Mouse (Mus musculus): ENCODE measurements around the gene Cpox. TPM values are rescaled to one million over a fixed set of nuclear protein-coding genes. Genes with fewer than 3 reads are reported as not detected.

Cpox gene
- total RNA-seq, 1 experiment from 2014 or later = 38.5 TPM

DNA sequence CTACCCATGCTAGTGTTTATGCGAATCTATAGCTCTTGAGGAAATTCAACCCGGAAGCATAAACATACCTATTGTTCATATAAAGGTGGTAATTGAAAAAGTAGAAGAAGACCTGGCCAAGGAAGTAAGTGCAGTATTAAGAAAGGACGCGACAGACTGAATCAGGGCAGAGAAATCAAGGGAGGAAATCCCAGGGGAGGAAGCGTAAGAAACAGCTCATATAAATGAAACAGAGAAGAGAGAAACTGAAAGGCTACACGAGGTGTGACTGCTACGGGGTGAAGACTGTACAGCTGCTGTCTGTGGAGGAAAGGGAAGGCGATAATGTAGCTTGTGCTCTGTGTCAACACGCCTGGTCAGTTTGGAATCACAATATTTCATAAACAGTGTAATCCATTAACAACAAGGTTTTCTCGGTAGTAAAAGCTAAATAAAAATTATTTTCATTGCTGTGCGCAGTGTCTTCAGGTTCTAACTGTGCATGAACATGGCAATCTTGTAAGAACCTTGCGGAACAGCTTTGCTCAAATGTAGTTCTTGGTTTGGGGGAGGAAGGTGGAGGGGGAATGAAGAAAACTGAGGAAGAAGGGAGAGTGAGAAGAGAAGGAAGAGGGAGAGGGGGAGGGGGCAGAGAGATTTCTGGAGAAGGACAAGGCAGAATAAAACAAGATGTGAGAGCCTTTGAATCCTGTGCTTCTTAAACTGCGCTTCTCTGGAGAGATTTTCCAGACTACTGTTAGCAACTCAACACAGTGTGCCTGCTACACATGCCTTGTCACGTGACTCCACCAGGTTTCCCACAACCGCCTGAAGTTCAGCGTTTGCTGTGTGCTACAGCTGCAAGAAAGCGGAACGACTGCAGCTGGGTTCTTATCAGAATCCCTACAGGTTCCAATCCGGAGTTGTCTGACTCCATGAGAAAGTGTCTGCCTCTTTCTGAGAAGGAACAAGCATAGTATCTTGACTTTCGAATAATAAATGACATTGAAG is 15.8 kb downstream of the Cpox start:
- peak; percentile 90 to 94 for ATAC-seq (replicated peaks in 1 of 2; ENCODE audit: insufficient read depth in 1 of 2, low FRiP score in 2 of 2, low TSS enrichment in 1 of 2, low read depth in 1 of 2, poor library complexity in 2 of 2, severe bottlenecking in 2 of 2)

DNA sequence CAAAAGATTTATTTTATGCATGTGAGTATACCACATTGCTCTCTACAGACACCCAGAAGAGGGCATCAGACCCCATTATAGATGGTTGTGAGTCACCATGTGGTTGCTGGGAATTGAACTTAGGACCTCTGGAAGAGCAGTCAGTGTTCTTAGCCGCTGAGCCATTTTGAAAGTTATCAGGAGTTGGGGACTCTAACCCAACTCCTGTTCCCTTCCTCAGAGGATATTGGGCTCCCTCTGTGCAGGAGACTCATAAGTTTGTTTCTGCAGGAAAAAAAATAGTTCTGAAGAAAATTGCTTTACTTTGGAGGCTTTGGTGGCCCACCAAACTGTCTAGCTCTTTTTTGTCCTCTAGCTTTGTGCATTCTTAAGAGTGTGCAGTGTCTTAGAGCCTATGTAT is 18.4 kb downstream of the Cpox start:
- no peak for ATAC-seq (replicated peaks in 1 of 2; ENCODE audit: insufficient read depth in 1 of 2, low FRiP score in 2 of 2, low TSS enrichment in 1 of 2, low read depth in 1 of 2, poor library complexity in 2 of 2, severe bottlenecking in 2 of 2)

DNA sequence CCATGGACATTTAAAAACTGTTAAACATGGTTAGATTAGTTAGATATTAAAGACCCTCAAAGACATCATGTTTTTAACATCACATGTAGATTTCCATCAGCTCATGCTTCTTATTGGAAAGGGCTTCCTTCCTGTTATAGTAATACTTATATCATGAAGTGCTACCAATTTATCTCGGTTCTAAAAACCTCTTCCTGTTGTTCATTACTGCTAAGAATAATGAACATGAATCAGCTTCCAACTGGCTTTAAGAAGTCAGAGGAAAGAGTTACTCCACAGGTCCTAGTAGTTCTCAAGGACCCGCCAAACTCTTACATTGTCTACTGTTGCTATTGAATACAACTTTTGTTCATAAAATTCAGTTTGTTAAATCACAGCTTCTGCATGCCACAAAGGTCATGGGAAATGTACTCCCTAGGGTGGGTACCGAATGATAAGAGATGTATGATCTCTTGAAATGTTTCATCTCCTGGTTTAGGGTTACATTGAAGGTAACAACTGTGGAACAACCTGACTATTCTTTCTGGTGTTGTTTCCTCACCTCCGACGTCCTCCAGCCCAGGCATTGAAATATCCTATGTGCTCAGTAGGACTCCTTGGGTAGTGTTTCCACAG is 19.6 kb downstream of the Cpox start:
- no peak for ATAC-seq (replicated peaks in 1 of 2; ENCODE audit: insufficient read depth in 1 of 2, low FRiP score in 2 of 2, low TSS enrichment in 1 of 2, low read depth in 1 of 2, poor library complexity in 2 of 2, severe bottlenecking in 2 of 2)

DNA sequence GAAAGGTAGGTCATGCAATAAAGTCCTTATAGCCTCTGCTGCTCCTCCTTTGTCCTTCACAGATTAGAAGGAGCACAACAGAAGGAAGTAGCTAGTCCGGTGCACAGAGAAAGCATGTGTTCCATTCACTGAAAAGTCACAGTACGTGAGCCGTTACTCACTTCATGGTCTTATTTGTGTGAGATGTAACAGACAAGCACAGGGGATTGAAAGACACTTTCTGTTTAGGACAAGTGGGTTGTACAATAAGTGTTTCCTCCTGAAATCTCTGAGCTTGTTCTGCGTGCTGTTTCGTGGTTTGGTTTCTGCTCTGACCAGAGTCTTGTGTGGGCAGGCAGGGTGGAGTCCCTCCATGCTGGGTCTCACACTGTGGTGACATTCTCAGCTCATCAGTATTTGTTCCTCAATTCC is 20.2 kb downstream of the Cpox start:
- peak; percentile 47 to 65 for ATAC-seq (replicated peaks in 1 of 2; ENCODE audit: insufficient read depth in 1 of 2, low FRiP score in 2 of 2, low TSS enrichment in 1 of 2, low read depth in 1 of 2, poor library complexity in 2 of 2, severe bottlenecking in 2 of 2)

DNA sequence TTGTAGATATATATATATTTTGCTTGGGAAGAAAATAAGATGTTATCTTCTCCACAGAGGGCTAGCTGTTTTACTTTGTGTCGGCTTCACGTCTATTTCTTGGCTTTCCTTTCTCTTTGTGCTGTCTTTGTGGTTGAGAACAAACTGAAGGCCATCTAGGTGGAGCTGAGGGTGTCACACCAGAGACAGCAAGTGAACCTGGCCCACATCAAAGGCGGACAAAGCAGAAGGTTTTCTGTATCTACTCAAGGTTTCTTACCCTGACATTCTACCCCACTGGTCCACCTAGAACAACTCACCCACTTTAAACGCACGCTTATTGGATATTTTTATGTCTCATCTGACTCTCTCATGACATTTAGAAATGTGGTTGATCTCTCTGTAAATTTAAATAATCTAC is 24.0 kb downstream of the Cpox start:
- no peak for ATAC-seq (replicated peaks in 1 of 2; ENCODE audit: insufficient read depth in 1 of 2, low FRiP score in 2 of 2, low TSS enrichment in 1 of 2, low read depth in 1 of 2, poor library complexity in 2 of 2, severe bottlenecking in 2 of 2)

DNA sequence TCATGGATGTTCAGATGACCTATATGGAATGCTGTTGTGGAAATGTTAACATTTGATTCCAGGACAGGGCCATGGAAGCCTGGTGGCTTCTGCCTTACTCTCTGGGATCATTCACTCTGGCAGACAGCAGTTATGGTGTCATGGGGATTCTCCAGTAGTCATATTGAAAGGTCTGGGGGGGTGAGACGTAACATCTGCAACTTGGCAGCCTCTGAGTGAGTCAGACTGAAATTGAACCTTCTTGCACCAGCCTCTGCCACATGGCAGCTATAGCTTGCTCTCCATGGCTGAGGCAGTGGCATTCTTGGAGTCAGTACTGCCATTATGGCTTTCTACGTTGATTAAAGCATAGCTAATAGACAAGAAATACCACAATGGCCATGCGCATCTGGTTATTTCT is 26.7 kb downstream of the Cpox start:
- ATAC-seq (replicated peaks in 1 of 2; ENCODE audit: insufficient read depth in 1 of 2, low FRiP score in 2 of 2, low TSS enrichment in 1 of 2, low read depth in 1 of 2, poor library complexity in 2 of 2, severe bottlenecking in 2 of 2) = no peak

DNA sequence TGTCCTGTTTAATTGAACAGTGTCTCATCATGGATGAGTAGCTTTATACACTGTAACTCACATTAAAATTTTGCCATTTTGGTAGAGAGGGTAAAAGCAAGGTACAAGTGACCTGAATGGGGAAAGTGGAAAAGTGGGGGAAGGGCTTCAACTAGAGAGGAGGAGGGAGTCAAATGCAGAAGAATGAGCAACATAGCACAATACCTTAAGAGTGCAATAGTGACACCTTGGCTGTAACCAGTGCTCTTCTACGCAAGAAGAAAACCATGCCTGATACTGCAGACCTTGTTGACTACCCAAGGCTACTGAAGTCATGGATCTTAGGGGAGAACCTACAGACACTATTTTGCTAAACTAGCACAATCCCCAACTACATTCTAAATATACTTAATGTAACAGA is 27.2 kb downstream of the Cpox start:
- ATAC-seq (replicated peaks in 1 of 2; ENCODE audit: insufficient read depth in 1 of 2, low FRiP score in 2 of 2, low TSS enrichment in 1 of 2, low read depth in 1 of 2, poor library complexity in 2 of 2, severe bottlenecking in 2 of 2) = no peak

DNA sequence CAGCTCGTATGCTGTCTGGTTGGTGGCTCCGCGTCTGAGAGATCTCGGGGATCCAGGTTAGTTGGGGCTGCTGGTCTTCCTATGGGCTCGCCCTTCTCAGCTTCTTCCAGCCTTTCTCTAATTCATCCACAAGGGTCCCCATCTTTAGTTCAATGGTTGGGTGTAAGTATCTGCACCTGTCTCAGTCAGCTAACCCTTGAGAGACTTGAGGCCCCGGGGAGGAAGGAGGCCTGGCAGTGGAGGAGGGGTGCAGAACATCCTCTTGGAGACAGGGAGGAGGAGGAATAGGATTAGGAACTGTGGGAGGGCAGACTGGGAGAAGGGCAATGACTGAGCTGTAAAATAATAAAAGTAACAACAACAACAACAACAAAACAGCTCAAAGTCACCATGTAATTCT is 30.1 kb downstream of the Cpox start:
- ATAC-seq (replicated peaks in 1 of 2; ENCODE audit: insufficient read depth in 1 of 2, low FRiP score in 2 of 2, low TSS enrichment in 1 of 2, low read depth in 1 of 2, poor library complexity in 2 of 2, severe bottlenecking in 2 of 2) = no peak

DNA sequence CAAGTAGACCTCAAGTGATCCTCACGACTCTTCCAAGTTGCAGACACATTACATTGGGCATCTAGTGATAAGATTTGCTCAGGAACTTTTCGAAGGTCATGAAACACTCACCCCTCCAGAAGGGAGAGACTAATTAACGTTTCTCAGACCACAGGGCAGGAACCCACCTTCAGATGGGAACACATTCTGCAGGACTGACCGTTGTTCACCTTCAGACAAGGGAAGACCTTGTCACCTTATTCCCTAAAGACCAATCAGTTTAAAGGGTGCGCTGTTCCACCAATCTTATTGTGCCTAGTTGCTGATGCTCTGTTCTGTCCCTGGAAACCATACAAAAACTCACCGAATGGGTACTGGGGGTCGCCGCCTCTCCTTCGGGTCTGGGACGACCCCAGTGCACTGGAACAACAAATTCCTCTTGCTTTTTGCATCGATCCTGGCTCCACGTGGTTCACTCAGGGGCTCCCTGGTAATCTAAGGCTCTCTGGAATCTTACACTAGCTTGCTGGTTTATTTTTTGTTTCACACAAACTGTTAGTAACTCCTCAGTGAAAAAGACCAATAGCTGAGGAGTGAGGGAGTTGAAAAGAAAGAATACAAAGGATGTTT is 30.8 kb downstream of the Cpox start:
- no peak for ATAC-seq (replicated peaks in 1 of 2; ENCODE audit: insufficient read depth in 1 of 2, low FRiP score in 2 of 2, low TSS enrichment in 1 of 2, low read depth in 1 of 2, poor library complexity in 2 of 2, severe bottlenecking in 2 of 2)

DNA sequence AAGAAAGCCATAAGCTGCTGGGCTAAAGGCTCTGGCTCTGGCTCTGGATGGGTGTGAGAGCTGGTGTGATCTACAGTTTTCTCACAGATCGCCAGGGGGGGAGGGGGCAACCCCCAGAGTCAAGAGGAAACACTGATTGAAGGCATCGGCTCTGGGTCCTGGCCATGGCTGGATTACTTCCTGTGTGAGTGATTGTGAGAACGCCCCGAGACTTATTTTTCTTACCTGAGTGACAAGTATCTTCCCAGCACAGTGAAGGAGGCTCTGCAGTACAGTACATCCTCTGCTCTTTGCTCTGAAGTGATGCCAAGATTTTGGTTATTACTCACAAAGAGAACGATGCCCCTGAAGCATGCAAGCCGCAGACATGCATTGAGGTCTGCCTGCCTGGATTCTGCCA is 31.7 kb downstream of the Cpox start:
- ATAC-seq (replicated peaks in 1 of 2; ENCODE audit: insufficient read depth in 1 of 2, low FRiP score in 2 of 2, low TSS enrichment in 1 of 2, low read depth in 1 of 2, poor library complexity in 2 of 2, severe bottlenecking in 2 of 2) = no peak

DNA sequence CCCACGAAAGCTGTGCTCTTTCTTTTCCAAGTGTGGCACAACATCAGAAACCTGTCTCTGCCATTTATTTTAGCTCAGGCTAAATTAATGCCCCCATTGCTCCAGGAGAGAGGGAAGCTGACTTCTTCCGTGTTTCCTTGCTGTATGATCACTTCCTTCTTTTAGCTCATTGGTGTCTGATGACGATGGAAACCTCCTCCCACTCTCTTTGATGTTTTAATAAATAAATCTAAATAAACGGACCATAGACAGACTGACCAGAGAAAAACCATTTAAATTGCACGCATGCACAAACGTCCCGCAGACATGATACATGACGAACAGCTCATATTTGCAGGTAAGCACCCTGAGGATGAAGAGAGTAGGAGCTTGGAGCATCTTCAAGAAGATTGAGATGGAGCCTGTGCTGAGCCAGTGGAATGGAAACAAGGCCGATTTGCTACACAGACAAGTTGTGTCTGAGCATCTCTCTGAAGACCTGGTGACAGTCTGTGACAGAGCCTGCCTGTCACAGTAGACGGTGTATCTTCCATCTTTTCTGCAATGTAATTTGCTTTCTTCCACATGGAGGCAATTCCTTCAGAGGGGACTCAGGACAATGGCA is 32.3 kb downstream of the Cpox start:
- no peak for ATAC-seq (replicated peaks in 1 of 2; ENCODE audit: insufficient read depth in 1 of 2, low FRiP score in 2 of 2, low TSS enrichment in 1 of 2, low read depth in 1 of 2, poor library complexity in 2 of 2, severe bottlenecking in 2 of 2)

DNA sequence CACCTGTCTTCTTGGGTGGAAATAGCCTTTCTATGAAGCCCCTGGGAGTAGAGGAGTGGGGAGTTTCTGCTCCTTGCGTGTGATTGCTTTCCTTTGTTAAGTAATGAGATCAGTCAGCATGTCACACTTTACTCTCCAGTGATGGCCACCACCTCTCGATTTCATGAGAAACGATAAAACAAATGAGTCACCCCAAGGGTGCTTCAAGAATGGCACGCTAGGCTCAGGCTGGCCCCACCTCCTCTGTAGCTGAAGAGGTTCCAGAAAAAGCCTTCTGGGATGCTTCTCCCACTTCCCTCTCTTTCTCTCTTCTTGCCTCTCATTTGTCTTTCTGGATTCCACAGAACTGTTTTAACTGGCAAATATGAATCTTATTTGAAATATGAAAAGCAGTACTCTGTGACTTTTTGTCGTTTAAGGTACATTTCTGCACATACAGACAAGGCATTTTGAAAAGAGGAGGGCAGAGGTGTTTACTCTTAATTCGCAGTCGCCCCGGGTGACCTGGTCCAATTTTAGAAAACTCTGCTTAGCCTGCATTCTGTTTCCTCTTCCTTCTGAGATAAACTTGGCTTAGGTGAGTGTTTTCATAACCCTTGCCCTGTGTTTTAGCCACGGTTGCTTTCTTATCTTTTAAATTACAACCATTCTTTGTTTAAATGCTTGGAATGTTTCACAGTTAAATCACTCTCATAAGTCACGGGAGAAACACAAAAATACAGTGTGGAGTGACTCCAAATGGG is 33.5 kb downstream of the Cpox start:
- ATAC-seq (replicated peaks in 1 of 2; ENCODE audit: insufficient read depth in 1 of 2, low FRiP score in 2 of 2, low TSS enrichment in 1 of 2, low read depth in 1 of 2, poor library complexity in 2 of 2, severe bottlenecking in 2 of 2) = peak; percentile 29 to 37; a peak in 3 of 4 replicates

DNA sequence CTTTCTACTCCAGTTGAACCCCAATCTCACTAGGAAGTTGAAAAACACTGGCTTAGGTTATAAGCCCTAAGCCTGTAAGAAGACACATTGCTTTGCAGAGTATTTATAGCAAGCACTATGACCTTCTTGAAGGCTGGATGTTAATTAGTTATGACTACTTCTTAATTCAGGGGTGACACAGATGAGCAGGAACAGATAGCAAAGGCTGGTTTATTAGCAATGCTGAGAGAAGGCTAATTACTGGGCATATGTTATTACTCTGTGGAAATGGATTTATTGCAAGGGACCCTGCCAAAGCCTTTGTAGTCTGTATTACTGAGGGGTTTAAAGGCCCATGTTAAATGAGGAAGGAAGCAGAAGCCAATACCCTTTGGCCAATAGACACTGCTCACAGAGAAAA is 34.9 kb downstream of the Cpox start:
- peak; percentile 29 to 43; a peak in 2 of 4 replicates for ATAC-seq (replicated peaks in 1 of 2; ENCODE audit: insufficient read depth in 1 of 2, low FRiP score in 2 of 2, low TSS enrichment in 1 of 2, low read depth in 1 of 2, poor library complexity in 2 of 2, severe bottlenecking in 2 of 2)

DNA sequence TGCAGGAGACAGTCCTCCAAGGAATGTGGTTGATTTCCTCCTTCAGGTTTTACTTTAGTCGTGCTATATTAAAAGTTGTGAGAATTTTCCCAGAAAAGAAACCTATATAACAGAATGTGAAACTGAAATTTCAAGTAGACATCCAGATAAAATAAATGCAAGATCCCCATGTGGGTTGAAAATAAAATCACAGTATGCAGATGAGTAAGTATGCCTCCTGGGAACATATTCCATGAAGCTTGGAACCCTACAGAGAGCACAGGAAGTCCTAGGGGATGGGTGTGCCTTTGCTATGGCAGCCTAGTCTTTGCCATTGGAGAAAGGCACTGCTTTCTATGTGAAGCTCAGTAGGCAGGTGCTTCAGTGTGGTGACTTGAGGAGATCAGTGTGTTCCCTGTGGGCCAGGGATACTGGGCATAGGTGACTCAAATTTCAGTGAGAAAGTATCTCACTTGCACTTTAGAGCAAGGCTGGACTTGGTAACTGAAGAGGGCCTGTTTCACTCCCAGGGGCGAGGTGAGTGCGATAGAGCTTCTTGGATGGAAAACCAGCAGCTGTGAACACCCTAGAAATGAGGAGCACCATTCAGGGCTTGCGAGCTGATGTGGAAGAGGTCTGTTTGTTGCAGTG is 37.3 kb downstream of the Cpox start:
- ATAC-seq (replicated peaks in 1 of 2; ENCODE audit: insufficient read depth in 1 of 2, low FRiP score in 2 of 2, low TSS enrichment in 1 of 2, low read depth in 1 of 2, poor library complexity in 2 of 2, severe bottlenecking in 2 of 2) = no peak

DNA sequence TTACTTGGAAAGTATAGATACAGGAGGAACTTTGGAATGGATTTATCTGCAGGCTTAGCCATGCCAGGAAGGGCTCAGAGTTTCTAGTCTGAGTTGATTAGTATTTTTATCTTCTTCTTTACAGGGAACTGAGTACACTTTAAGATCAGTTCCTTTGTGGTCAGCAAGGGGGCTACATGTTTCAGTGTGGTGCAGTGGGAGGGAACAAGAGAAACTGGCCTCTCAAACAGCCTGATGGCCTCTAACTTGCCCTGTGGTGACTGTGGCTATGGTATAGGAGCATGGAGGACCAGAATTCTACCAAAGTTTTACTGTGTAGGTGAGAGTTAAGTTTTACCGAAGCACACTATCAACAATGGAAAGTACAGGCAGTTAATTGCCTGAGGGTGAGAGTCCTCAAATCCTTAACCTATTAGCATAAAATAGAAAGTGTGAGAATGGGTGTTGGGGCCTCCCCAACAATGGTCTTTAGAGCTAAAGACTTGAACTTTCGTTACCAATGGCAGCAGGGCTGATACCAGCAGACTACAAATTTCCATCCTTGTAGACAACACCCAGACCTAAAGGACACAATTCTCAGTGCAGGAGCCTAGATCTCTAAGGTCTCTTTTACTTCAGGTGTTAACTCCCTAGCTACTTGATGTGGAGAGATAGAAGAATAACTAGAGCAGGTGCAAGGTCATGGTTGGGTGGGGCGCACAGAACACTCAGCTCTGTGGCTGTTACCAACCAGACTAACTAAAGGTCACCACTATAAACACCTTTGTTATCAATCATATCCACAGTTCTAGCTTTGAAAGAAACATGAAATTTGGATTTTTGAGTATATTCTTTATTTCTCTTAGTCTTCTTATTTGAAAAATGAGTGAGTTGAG is 38.7 kb downstream of the Cpox start:
- ATAC-seq (replicated peaks in 1 of 2; ENCODE audit: insufficient read depth in 1 of 2, low FRiP score in 2 of 2, low TSS enrichment in 1 of 2, low read depth in 1 of 2, poor library complexity in 2 of 2, severe bottlenecking in 2 of 2) = peak; percentile 68 to 79

DNA sequence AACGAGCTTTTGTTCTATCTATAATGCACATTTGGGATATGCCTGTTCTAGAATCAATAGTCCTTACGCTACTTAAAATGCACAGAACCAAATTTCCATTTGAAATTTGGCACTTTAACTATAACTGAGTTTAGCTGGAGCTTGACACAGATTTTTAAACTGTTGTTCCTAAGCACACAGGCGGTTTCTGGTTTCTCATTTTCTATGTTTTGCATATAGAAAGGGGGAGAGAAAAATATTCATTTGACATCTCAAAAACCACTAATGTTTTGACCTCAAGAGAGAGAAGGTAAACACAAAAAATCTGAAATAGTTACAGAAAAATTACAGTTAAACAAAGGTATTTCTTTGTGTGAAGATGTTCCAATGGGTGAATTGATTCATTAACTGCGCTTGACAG is 39.4 kb downstream of the Cpox start:
- ATAC-seq (replicated peaks in 1 of 2; ENCODE audit: insufficient read depth in 1 of 2, low FRiP score in 2 of 2, low TSS enrichment in 1 of 2, low read depth in 1 of 2, poor library complexity in 2 of 2, severe bottlenecking in 2 of 2) = no peak
